Mouse (Mus musculus) inflammation-experienced regulatory T-cells, adult 16 weeks (primary cell): ENCODE measurements around the gene Sh3bp5. TPM values are rescaled to one million over a fixed set of nuclear protein-coding genes. Genes with fewer than 3 reads are reported as not detected.

Experiments
- polyA plus RNA-seq: library from polyadenylated mRNA; unstranded; fragments of 100-300 nt; shearing (Covaris generic); gene quantifications from one replicate; pipeline ENCODE4 v1.2.1, GENCODE M21; 2017

Gene Sh3bp5
- 40.5 TPM for polyA plus RNA-seq

GRCm38 (mm10) chr14:31435930-31436693, at the start of gene Sh3bp5:
TSS of gene Sh3bp5 (minus strand) at chr14:31436078.

DNA sequence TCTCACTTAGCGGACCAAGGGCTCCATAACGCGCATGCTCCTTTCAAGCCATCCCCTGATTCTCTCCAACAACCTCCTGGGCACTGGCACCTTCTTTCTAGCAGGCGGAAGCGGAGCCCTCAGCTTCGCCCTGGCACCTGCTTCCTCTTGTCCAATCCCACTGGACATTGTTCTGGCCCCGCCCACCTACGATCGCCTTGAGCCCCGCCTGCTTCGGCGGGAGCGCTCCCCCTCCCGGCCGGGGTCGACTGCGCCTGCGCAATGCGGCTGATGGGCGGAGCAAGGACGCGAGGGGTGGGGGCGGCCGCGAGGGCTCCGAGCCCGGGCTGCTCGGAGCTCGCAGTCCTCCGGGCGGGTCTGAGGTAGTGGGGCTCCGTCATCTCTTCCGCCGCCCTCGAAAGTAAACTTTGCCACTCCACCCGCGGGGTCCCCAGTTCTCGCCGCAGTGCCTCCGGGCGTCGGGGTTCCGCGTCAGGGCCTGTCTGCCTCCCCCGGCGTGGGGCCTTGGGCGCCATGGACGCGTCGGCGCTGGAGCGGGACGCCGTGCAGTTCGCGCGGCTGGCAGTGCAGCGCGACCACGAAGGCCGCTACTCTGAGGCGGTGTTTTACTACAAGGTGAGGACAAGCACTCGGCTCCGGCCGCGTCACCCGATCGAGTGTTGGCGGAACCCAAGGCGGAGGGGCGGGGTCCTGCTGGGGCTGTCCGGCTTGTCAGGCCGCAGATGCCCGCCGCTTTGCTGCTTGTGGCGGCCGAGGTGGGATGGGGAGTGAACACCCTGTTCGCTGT, 99.3 kb downstream of the Sh3bp5 start, which contains the start of gene Capn7:
TSS of gene Capn7 (plus strand) at position 270 of the 787 bp plus-strand sequence.

GRCm38 (mm10) chr14:31323849-31324792, 111.8 kb downstream of the Sh3bp5 start, which contains the start of gene Dnah1:
TSS of gene Dnah1 (minus strand) at chr14:31323896.

Other genes starting within 250 kb of the Sh3bp5 start
- not detected for gene Tnnc1, start 227.8 kb downstream of the Sh3bp5 start, polyA plus RNA-seq
- gene Nisch, start 219.1 kb downstream of the Sh3bp5 start, polyA plus RNA-seq, result 201 TPM
- not detected for gene Sema3g, start 218.2 kb downstream of the Sh3bp5 start, polyA plus RNA-seq
- 15.6 TPM for gene Phf7, start 184.8 kb downstream of the Sh3bp5 start, polyA plus RNA-seq
- 112 TPM for gene Bap1, start 184.6 kb downstream of the Sh3bp5 start, polyA plus RNA-seq
- not detected for gene Dnah1, start 112.2 kb downstream of the Sh3bp5 start, polyA plus RNA-seq
- 32.2 TPM for gene Capn7, start 99.4 kb downstream of the Sh3bp5 start, polyA plus RNA-seq
- 38.0 TPM for gene Eaf1, start 58.3 kb upstream of the Sh3bp5 start, polyA plus RNA-seq
- 77.1 TPM for gene Mettl6, start 59.0 kb upstream of the Sh3bp5 start, polyA plus RNA-seq
- gene Colq, start 155.3 kb upstream of the Sh3bp5 start, polyA plus RNA-seq, result 10.0 TPM
- not detected for gene Gm49387, start 204.8 kb upstream of the Sh3bp5 start, polyA plus RNA-seq
- gene Btd, start 204.9 kb upstream of the Sh3bp5 start, polyA plus RNA-seq, result 29.7 TPM
- 36.1 TPM for gene Hacl1, start 205.2 kb upstream of the Sh3bp5 start, polyA plus RNA-seq